Mouse (Mus musculus): ENCODE measurements around the gene Il17c. TPM values are rescaled to one million over a fixed set of nuclear protein-coding genes. Genes with fewer than 3 reads are reported as not detected.

Gene Il17c
- polyA plus RNA-seq, 1 experiment from 2014 or later, result 0.57 TPM

DNA sequence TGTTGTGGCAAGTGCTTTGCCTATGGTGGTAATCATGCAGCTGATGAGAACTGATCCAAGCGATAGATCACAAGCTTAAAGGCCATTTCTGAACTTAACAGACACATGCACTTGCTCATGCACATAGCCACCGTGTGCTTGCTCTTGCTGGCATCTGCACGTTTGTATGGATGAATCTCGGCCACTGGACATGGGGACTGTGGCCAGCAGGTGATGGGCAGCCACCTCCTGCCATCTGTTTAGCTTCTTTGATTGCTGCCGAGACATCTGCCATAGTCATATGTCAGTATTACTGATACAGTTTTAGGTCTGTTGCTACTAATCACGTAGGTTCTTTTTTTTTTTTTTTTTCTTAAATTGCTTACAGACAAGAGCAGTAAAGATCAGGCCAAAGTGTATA is 26.5 kb upstream of the Il17c start:
- H3K4me1 ChIP-seq (ENCODE audit: control insufficient read depth, insufficient read depth, low read length), result no peaks in the 10 kb centered on the region
- no peak overlapping the region for H3K27ac ChIP-seq (ENCODE audit: low read depth, low read length)
- H3K9me3 ChIP-seq (ENCODE audit: control insufficient read depth, low read length), result no peaks in the 10 kb centered on the region
- peaks cover 18% of the 10 kb centered on the region for H3K36me3 ChIP-seq (ENCODE audit: control insufficient read depth, insufficient read depth, low read length)
- no peak overlapping the region for H3K9ac ChIP-seq (ENCODE audit: low read length)
- no peak overlapping the region for H3K4me2 ChIP-seq (ENCODE audit: low read depth)
- WGBS, result 89% methylated on average over 6 of the region's 6 CpGs
- no peak overlapping the region for H3K4me3 ChIP-seq (ENCODE audit: low read depth, low read length)
- DNase-seq (ENCODE audit: low spot score), result no peak
- no peak for ATAC-seq (ENCODE audit: insufficient read depth, low FRiP score, low TSS enrichment)
- no peaks in the 10 kb centered on the region for H3K27me3 ChIP-seq (ENCODE audit: control insufficient read depth, insufficient read depth, low read length)

DNA sequence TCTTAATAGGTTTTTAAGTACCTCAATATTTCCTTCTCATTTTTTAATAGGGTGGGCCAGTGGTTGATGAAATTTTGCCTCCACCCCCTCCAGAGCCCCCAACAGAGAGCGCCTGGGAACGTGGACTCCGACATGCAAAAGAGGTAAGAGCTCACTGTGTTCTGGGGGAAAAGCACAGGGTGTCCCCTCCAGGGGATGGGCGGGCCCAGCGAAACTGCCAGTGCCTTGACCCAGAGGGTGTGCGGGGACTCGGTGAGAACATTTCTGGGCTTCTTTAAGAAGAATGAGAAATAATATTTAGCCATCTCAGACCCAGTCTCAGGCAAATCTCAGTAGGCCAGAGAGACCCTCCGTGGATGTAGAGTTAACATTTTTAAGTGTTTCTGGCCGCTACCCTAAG is 23.6 kb upstream of the Il17c start:
- H3K9me3 ChIP-seq (ENCODE audit: control insufficient read depth, low read length), result no peaks in the 10 kb centered on the region
- no peaks in the 10 kb centered on the region for H3K4me1 ChIP-seq (ENCODE audit: control insufficient read depth, insufficient read depth, low read length)
- no peak for DNase-seq (ENCODE audit: low spot score)
- no peak overlapping the region for H3K4me3 ChIP-seq (ENCODE audit: low read depth, low read length)
- H3K9ac ChIP-seq (ENCODE audit: low read length), result no peak overlapping the region
- no peak overlapping the region for H3K4me2 ChIP-seq (ENCODE audit: low read depth)
- no peak for ATAC-seq (ENCODE audit: insufficient read depth, low FRiP score, low TSS enrichment)
- WGBS, result 97% methylated on average over 9 of the region's 9 CpGs
- no peaks in the 10 kb centered on the region for H3K27me3 ChIP-seq (ENCODE audit: control insufficient read depth, insufficient read depth, low read length)
- H3K36me3 ChIP-seq (ENCODE audit: control insufficient read depth, insufficient read depth, low read length), result peaks cover 24% of the 10 kb centered on the region
- no peak overlapping the region for H3K27ac ChIP-seq (ENCODE audit: low read depth, low read length)

DNA sequence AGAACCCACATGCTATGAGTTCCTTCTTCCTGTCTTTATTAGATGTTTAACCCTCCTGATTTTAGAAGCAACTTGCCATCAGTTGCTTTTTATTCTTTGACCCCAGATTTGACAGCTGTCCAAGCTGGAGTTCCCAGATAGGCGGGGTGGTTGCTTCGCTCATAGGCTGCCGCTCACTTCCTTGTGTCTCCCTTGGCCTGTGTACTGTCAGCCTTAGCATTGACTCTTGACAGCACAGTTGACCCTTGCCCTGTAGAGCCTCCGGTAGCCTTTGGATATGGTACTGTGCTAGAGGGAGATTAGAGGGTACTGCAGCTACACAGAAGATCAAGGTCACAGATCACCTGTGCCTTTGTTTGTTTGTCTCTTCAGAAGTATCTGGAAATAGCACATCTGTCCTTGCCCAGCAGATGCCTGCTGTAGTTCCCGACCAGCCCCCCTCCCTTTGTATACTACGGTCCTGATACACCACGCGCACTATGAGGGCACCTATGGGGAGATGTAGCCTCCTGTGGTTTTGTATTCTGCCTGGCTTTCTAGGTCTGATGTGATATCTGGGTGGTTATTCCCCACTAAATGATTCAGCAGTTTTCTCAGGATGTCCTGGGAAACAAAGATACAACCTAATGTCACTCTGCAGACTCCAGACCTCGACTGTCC is 16.5 kb upstream of the Il17c start:
- Histone ChIP-seq H3K36me3 (ENCODE audit: control insufficient read depth, insufficient read depth, low read length) (peaks cover 41% of the 10 kb centered on the region), H3K4me2 (ENCODE audit: low read depth) (no peak overlapping the region), H3K27me3 (ENCODE audit: control insufficient read depth, insufficient read depth, low read length) (no peaks in the 10 kb centered on the region), H3K4me3 (ENCODE audit: low read depth, low read length) (no peak overlapping the region), H3K4me1 (ENCODE audit: control insufficient read depth, insufficient read depth, low read length) (no peaks in the 10 kb centered on the region), H3K9ac (ENCODE audit: low read length) (no peak overlapping the region), H3K27ac (ENCODE audit: low read depth, low read length) (no peak overlapping the region), H3K9me3 (ENCODE audit: control insufficient read depth, low read length) (no peaks in the 10 kb centered on the region)
- DNase-seq (ENCODE audit: low spot score) (no peak), ATAC-seq (ENCODE audit: insufficient read depth, low FRiP score, low TSS enrichment) (no peak)
- WGBS, result 94% methylated on average over 9 of the region's 9 CpGs

- ATAC-seq (ENCODE audit: insufficient read depth, low FRiP score, low TSS enrichment), result no peak
- no peak for DNase-seq (ENCODE audit: low spot score)
- H3K9ac ChIP-seq (ENCODE audit: low read length), result no peak overlapping the region
- no peak overlapping the region for H3K4me3 ChIP-seq (ENCODE audit: low read depth, low read length)
- 94% methylated on average over 7 of the region's 7 CpGs for WGBS
- H3K27ac ChIP-seq (ENCODE audit: low read depth, low read length), result no peak overlapping the region
- H3K27me3 ChIP-seq (ENCODE audit: control insufficient read depth, insufficient read depth, low read length), result no peaks in the 10 kb centered on the region
- H3K4me1 ChIP-seq (ENCODE audit: control insufficient read depth, insufficient read depth, low read length), result no peaks in the 10 kb centered on the region
- no peaks in the 10 kb centered on the region for H3K9me3 ChIP-seq (ENCODE audit: control insufficient read depth, low read length)
- peaks cover 45% of the 10 kb centered on the region for H3K36me3 ChIP-seq (ENCODE audit: control insufficient read depth, insufficient read depth, low read length)
- no peak overlapping the region for H3K4me2 ChIP-seq (ENCODE audit: low read depth)
Measured at GRCm38 (mm10) chr8:122407678-122408077, 14.1 kb upstream of the Il17c start.

- H3K27me3 ChIP-seq (ENCODE audit: control insufficient read depth, insufficient read depth, low read length), result no peaks in the 10 kb centered on the region
- no peak overlapping the region for H3K27ac ChIP-seq (ENCODE audit: low read depth, low read length)
- no peaks in the 10 kb centered on the region for H3K4me1 ChIP-seq (ENCODE audit: control insufficient read depth, insufficient read depth, low read length)
- no peak overlapping the region for H3K4me2 ChIP-seq (ENCODE audit: low read depth)
- no peak overlapping the region for H3K4me3 ChIP-seq (ENCODE audit: low read depth, low read length)
- ATAC-seq (ENCODE audit: insufficient read depth, low FRiP score, low TSS enrichment), result no peak
- H3K36me3 ChIP-seq (ENCODE audit: control insufficient read depth, insufficient read depth, low read length), result peaks cover 40% of the 10 kb centered on the region
- H3K9me3 ChIP-seq (ENCODE audit: control insufficient read depth, low read length), result no peaks in the 10 kb centered on the region
- no peak overlapping the region for H3K9ac ChIP-seq (ENCODE audit: low read length)
- 93% methylated on average over 9 of the region's 9 CpGs for WGBS
- no peak for DNase-seq (ENCODE audit: low spot score)
Measured at GRCm38 (mm10) chr8:122414311-122414710, 7.5 kb upstream of the Il17c start.

DNA sequence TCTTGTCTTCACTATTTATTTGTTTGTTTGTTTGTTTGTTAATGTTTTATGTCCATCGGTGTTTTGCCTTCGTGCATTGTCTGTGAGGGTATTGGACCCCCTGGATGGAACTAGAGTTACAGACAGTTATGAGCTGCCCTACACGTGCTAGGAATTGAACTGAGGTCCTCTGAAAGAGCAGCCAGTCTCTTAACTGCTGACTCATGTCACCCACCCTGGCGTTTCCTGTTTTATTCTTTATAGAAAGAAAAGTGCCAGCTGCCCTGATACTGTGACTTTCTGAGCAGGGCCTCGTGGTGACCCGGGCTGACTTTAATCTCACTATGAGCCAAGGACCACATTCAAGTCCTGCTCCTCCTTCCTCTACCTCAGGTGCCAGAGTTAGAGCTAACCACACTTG is 6.3 kb upstream of the Il17c start:
- Histone ChIP-seq H3K27ac (ENCODE audit: low read depth, low read length) (no peak overlapping the region), H3K4me3 (ENCODE audit: low read depth, low read length) (no peak overlapping the region), H3K27me3 (ENCODE audit: control insufficient read depth, insufficient read depth, low read length) (no peaks in the 10 kb centered on the region), H3K9me3 (ENCODE audit: control insufficient read depth, low read length) (no peaks in the 10 kb centered on the region), H3K4me2 (ENCODE audit: low read depth) (no peak overlapping the region), H3K4me1 (ENCODE audit: control insufficient read depth, insufficient read depth, low read length) (no peaks in the 10 kb centered on the region), H3K36me3 (ENCODE audit: control insufficient read depth, insufficient read depth, low read length) (peaks cover 34% of the 10 kb centered on the region), H3K9ac (ENCODE audit: low read length) (no peak overlapping the region)
- 93% methylated on average over 6 of the region's 6 CpGs for WGBS
- ATAC-seq (ENCODE audit: insufficient read depth, low FRiP score, low TSS enrichment) (no peak), DNase-seq (ENCODE audit: low spot score) (no peak)

DNA sequence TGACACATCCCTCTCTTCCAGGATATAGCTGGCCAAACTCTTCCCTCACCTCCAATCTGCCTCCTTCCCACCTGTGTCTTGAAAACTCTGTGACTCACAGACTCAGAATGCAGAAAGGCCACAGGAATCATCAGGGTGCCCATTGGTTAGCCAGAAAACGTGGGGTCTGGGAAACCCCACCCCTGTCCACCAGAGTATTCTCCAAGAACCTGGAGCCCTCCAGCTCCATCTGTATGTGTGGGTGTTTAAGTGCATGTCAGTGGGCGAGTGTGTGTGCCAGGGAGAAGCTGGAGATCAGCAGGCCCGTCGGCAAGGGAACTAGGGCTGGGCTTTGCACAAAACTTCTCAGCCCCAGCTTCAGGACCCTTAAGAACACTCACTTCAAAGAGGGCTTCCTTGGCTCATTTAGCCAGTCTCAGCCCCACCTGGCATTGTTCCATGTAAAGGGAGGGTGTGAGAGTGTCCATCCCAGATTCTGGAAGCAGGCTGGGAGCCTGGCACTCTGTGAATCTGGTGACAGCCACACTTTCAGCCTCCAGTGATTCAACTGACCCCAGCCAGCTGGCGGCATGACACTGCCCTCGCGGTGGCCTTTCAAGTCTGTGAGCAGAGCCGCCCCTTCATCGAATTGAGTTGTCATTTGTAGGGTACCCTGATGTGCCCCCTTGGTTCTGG is 1.8 kb upstream of the Il17c start:
- no peak for ATAC-seq (ENCODE audit: insufficient read depth, low FRiP score, low TSS enrichment)
- WGBS, result 77% methylated on average over 9 of the region's 9 CpGs
- no peak for DNase-seq (ENCODE audit: low spot score)
- Histone ChIP-seq H3K27ac (ENCODE audit: low read depth, low read length) (no peak overlapping the region), H3K4me1 (ENCODE audit: control insufficient read depth, insufficient read depth, low read length) (no peaks in the 10 kb centered on the region), H3K4me3 (ENCODE audit: low read depth, low read length) (no peak overlapping the region), H3K4me2 (ENCODE audit: low read depth) (no peak overlapping the region), H3K9ac (ENCODE audit: low read length) (no peak overlapping the region; the same call in 1 of the 2 replicates), H3K36me3 (ENCODE audit: control insufficient read depth, insufficient read depth, low read length) (peaks cover 12% of the 10 kb centered on the region), H3K9me3 (ENCODE audit: control insufficient read depth, low read length) (no peaks in the 10 kb centered on the region), H3K27me3 (ENCODE audit: control insufficient read depth, insufficient read depth, low read length) (no peaks in the 10 kb centered on the region)

- Histone ChIP-seq H3K36me3 (ENCODE audit: control insufficient read depth, insufficient read depth, low read length) (peaks cover 3% of the 10 kb centered on the region; the same call in 1 of the 2 replicates), H3K27me3 (ENCODE audit: control insufficient read depth, insufficient read depth, low read length) (no peaks in the 10 kb centered on the region), H3K9ac (ENCODE audit: low read length) (no peak overlapping the region), H3K4me1 (ENCODE audit: control insufficient read depth, insufficient read depth, low read length) (no peaks in the 10 kb centered on the region), H3K4me3 (ENCODE audit: low read depth, low read length) (no peak overlapping the region), H3K9me3 (ENCODE audit: control insufficient read depth, low read length) (no peaks in the 10 kb centered on the region), H3K4me2 (ENCODE audit: low read depth) (no peak overlapping the region), H3K27ac (ENCODE audit: low read depth, low read length) (no peak overlapping the region)
- DNase-seq (ENCODE audit: low spot score) (no peak), ATAC-seq (ENCODE audit: insufficient read depth, low FRiP score, low TSS enrichment) (no peak)
- WGBS, result 92% methylated on average over 24 of the region's 24 CpGs
Measured at GRCm38 (mm10) chr8:122423217-122423616, 1.4 kb downstream of the Il17c start.

DNA sequence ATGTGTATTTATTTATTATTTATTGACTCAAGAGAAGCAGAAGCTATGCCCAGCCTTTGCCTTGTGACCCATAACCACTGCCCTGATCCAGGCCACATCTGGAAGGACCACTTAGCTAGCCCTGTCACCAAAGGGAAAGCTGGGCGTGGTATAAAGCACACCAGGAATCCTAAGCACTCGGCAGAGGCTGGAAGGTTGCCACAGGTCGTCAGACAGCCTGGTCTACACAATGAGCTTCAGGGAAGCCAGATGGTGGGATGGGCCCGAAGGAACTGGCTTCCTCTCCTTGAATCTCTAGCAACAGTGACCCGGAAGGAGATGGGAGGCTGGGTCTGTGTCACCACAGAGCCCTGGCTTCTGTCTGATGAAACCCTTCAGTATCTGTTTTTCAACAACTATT is 1.8 kb downstream of the Il17c start:
- H3K9me3 ChIP-seq (ENCODE audit: control insufficient read depth, low read length), result no peaks in the 10 kb centered on the region
- H3K27me3 ChIP-seq (ENCODE audit: control insufficient read depth, insufficient read depth, low read length), result no peaks in the 10 kb centered on the region
- no peak for DNase-seq (ENCODE audit: low spot score)
- no peaks in the 10 kb centered on the region for H3K36me3 ChIP-seq (ENCODE audit: control insufficient read depth, insufficient read depth, low read length)
- H3K4me1 ChIP-seq (ENCODE audit: control insufficient read depth, insufficient read depth, low read length), result no peaks in the 10 kb centered on the region
- no peak overlapping the region for H3K27ac ChIP-seq (ENCODE audit: low read depth, low read length)
- ATAC-seq (ENCODE audit: insufficient read depth, low FRiP score, low TSS enrichment), result no peak
- H3K4me2 ChIP-seq (ENCODE audit: low read depth), result no peak overlapping the region
- no peak overlapping the region for H3K9ac ChIP-seq (ENCODE audit: low read length)
- H3K4me3 ChIP-seq (ENCODE audit: low read depth, low read length), result no peak overlapping the region
- 53% methylated on average over 5 of the region's 5 CpGs for WGBS

Measured in neural tube, embryonic 11.5 days (tissue).